Mouse (Mus musculus) lung, adult 2 months (tissue): ENCODE measurements around the gene Sars.

Experiments
- CTCF ChIP-seq: fragments of 200-500 bp; IDR thresholded peaks from 2 replicates; pipeline ENCODE4 v1.5.1; 2011; ENCODE audit warnings: mild to moderate bottlenecking, low read length, control low read depth; ENCODE audit not compliant: insufficient read depth
- POLR2A ChIP-seq: fragments of 200-500 bp; IDR thresholded peaks from 2 replicates; pipeline ENCODE4 v1.6.1; 2011; ENCODE audit warnings: low read depth, mild to moderate bottlenecking, control low read depth, low read length, borderline replicate concordance; ENCODE audit errors: extremely low read depth

DNA sequence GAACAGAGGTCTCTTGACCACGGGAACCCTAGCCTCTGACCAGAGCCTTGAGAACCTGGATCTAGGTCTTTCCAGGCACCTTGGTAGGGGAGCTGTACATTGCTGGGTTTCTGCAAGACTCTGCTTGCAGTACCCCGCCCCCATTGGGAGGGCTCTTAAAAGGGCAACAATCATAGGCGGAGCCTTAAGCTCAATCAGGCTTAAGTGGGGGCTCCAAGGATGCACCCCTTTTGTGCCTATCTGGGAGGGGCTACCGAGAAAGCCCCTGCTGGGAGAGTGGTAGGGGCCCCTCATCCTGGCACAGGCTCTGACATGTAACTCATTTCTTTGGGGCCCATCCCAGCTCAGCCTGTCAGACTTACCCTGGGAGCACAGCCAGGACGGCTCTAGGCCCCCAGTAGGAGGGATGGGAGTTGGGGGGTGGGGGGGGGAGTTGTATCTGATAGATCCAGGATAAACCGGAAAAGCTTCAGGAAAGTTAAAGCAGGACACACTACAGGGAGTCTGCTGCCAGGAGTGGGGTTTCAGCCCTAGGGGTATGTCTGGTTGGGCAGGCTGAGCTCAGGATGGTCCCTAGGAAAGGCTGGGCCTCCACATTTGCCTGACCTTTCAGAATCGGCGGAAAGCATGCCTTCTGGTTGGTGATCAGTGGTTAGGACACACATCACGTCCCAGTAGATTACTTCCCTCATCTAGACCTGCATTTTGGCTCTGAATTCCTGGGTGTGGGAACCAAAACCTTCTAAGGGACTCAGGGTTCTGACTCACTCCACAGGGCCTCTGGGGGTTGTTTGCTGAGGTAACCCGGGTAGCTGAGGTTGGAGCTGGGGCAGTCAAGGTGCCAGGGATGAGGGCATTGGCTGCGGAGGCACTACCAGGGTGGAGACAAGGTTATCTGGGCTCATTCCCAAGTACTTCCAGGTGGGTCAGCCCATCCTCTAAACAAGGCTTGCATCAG, 20.9 kb downstream of the Sars start:
- no peak for TF ChIP-seq POLR2A
- no peak for TF ChIP-seq CTCF
